Mouse (Mus musculus): ENCODE measurements around the gene Cbs. TPM values are rescaled to one million over a fixed set of nuclear protein-coding genes. Genes with fewer than 3 reads are reported as not detected.

Gene Cbs
- polyA plus RNA-seq, 1 experiment, result 0.88 TPM

Other genes with a start within 250 kb of the Cbs start
- 20.5 and 26.7 TPM in 2 replicates for gene Wdr4, start 117.3 kb downstream of the Cbs start, polyA plus RNA-seq (2012; rRNA removed)
- 219 and 221 TPM in 2 replicates for gene Ndufv3, start 117.1 kb downstream of the Cbs start, polyA plus RNA-seq (2012; rRNA removed)
- gene Pknox1, start 72.5 kb downstream of the Cbs start, polyA plus RNA-seq (2012; rRNA removed), result 21.4 and 23.1 TPM in 2 replicates
- gene U2af1, start 21.7 kb upstream of the Cbs start, polyA plus RNA-seq (2012; rRNA removed), result 141 and 160 TPM in 2 replicates
- not detected in 2 replicates for gene Cryaa, start 40.6 kb upstream of the Cbs start, polyA plus RNA-seq (2012; rRNA removed)
- gene Sik1, start 218.6 kb upstream of the Cbs start, polyA plus RNA-seq (2012; rRNA removed), result 32.3 and 34.9 TPM in 2 replicates